Mouse (Mus musculus) limb, embryonic 13.5 days (tissue): Measurements from ENCODE around the gene Synj1. TPM values are rescaled to one million over a fixed set of nuclear protein-coding genes. Genes with fewer than 3 reads are reported as not detected.

Experiments
- ATAC-seq: fragments of 200-750 bp; cut with Nextera tagmentation; 2 replicates; pipeline ENCODE4 v1.8.0; 2017; ENCODE audit warnings: low read depth, moderate number of reproducible peaks, moderate TSS enrichment; ENCODE audit not compliant: low FRiP score
- H3K27ac ChIP-seq: fragments of 300-500 bp; sonication (generic); 2 replicates; pipeline ENCODE4 v1.5.1; 2015; ENCODE audit warnings: inconsistent platforms, mild to moderate bottlenecking, moderate library complexity
- H3K27me3 ChIP-seq: fragments of 300-500 bp; sonication (generic); 2 replicates; pipeline ENCODE4 v1.6.1; 2015; ENCODE audit warnings: mild to moderate bottlenecking, inconsistent platforms
- H3K36me3 ChIP-seq: fragments of 300-500 bp; sonication (generic); 2 replicates; pipeline ENCODE4 v1.6.1; 2015; ENCODE audit warnings: inconsistent platforms, mild to moderate bottlenecking, moderate library complexity
- H3K4me1 ChIP-seq: fragments of 300-500 bp; sonication (generic); 2 replicates; pipeline ENCODE4 v1.6.1; 2015; ENCODE audit warnings: inconsistent platforms
- H3K4me2 ChIP-seq: fragments of 300-500 bp; sonication (generic); replicated peaks from 2 replicates; pipeline ENCODE4 v1.6.1; 2015; ENCODE audit warnings: inconsistent platforms, mild to moderate bottlenecking, moderate library complexity
- H3K4me3 ChIP-seq: fragments of 300-500 bp; sonication (generic); 2 replicates; pipeline ENCODE4 v1.5.1; 2015; ENCODE audit warnings: moderate library complexity, mild to moderate bottlenecking, inconsistent platforms
- H3K9ac ChIP-seq: fragments of 300-500 bp; sonication (generic); 2 replicates; pipeline ENCODE4 v1.6.1; 2015; ENCODE audit warnings: mild to moderate bottlenecking, inconsistent platforms
- H3K9me3 ChIP-seq: fragments of 300-500 bp; sonication (generic); 2 replicates; pipeline ENCODE4 v1.6.1; 2016; ENCODE audit warnings: inconsistent platforms
- WGBS: fragments of 180-500 bp; shearing (Covaris S2); methylation state at CpG from one replicate; pipeline ENCODE4 v1.1.7; 2015; 5-methylcytosine and 5-hydroxymethylcytosine counted together
- polyA plus RNA-seq: library from polyadenylated mRNA; unstranded; fragments of >200 nt; fragmentation: Nextera tagmentation; extraction: Ambion mirVana; gene quantifications from 2 replicates; pipeline ENCODE4 v1.2.1, GENCODE M21; 2015

Synj1 gene
- polyA plus RNA-seq, 1 experiment from 2014 or later: 11.0 TPM

GRCm38 (mm10) chr16:90927446-90927845 lies 83.7 kb downstream of the Synj1 start:
- no peak overlapping the region for H3K4me3 ChIP-seq
- peaks cover 28% of the 10 kb centered on the region for H3K36me3 ChIP-seq
- no peaks in the 10 kb centered on the region for H3K9me3 ChIP-seq
- H3K27me3 ChIP-seq: no peaks in the 10 kb centered on the region
- WGBS: 90% methylated on average over 4 of the region's 4 CpGs
- H3K9ac ChIP-seq: no peak overlapping the region
- H3K4me1 ChIP-seq: no peaks in the 10 kb centered on the region
- no peak overlapping the region for H3K4me2 ChIP-seq
- no peak for ATAC-seq
- no peak overlapping the region for H3K27ac ChIP-seq

- Histone ChIP-seq H3K36me3 (peaks cover 28% of the 10 kb centered on the region), H3K4me2 (no peak overlapping the region), H3K9me3 (no peaks in the 10 kb centered on the region), H3K27ac (no peak overlapping the region), H3K4me3 (no peak overlapping the region), H3K9ac (no peak overlapping the region), H3K4me1 (peaks cover 6% of the 10 kb centered on the region; the same call in 1 of the 2 replicates), H3K27me3 (no peaks in the 10 kb centered on the region)
- ATAC-seq: no peak
- WGBS: 35% methylated on average over 5 of the region's 5 CpGs
Observed at GRCm38 (mm10) chr16:90925461-90925860, 85.6 kb downstream of the Synj1 start.

- H3K27me3 ChIP-seq: no peaks in the 10 kb centered on the region
- WGBS: 87% methylated on average over 13 of the region's 13 CpGs
Observed at GRCm38 (mm10) chr16:90924606-90925370, 86.3 kb downstream of the Synj1 start.

GRCm38 (mm10) chr16:90921471-90922159 lies 89.5 kb downstream of the Synj1 start:
- no peak for ATAC-seq
- H3K4me1 ChIP-seq: peaks cover 6% of the 10 kb centered on the region; the same call in 1 of the 2 replicates
- H3K9ac ChIP-seq: no peak overlapping the region
- H3K27me3 ChIP-seq: no peaks in the 10 kb centered on the region
- H3K4me2 ChIP-seq: no peak overlapping the region
- H3K36me3 ChIP-seq: peaks cover 5% of the 10 kb centered on the region; the same call in 1 of the 2 replicates
- WGBS: 43% methylated on average over 10 of the region's 10 CpGs
- H3K4me3 ChIP-seq: no peak overlapping the region
- no peak overlapping the region for H3K27ac ChIP-seq
- H3K9me3 ChIP-seq: no peaks in the 10 kb centered on the region

More at GRCm38 (mm10) chr16:90924606-90925370, 86.3 kb downstream of the Synj1 start:
- ATAC-seq: no peak
- Histone ChIP-seq H3K36me3 (peaks cover 28% of the 10 kb centered on the region), H3K4me2 (no peak overlapping the region), H3K4me1 (peaks cover 6% of the 10 kb centered on the region; the same call in 1 of the 2 replicates), H3K27ac (no peak overlapping the region), H3K9ac (no peak overlapping the region), H3K4me3 (no peak overlapping the region), H3K9me3 (no peaks in the 10 kb centered on the region)

GRCm38 (mm10) chr16:90917156-90917555 lies 94.0 kb downstream of the Synj1 start:
- Histone ChIP-seq H3K27me3 (no peaks in the 10 kb centered on the region), H3K27ac (no peak overlapping the region), H3K36me3 (no peaks in the 10 kb centered on the region), H3K9ac (no peak overlapping the region), H3K4me1 (peaks cover 6% of the 10 kb centered on the region; the same call in 1 of the 2 replicates), H3K9me3 (no peaks in the 10 kb centered on the region), H3K4me2 (no peak overlapping the region), H3K4me3 (no peak overlapping the region)
- 74% methylated on average over 8 of the region's 8 CpGs for WGBS
- no peak for ATAC-seq

GRCm38 (mm10) chr16:90916040-90916481 lies 95.0 kb downstream of the Synj1 start:
- H3K27me3 ChIP-seq: no peaks in the 10 kb centered on the region
- ATAC-seq: no peak
- H3K27ac ChIP-seq: no peak overlapping the region
- no peak overlapping the region for H3K4me3 ChIP-seq
- peaks cover under 1% of the 10 kb centered on the region; the same call in 1 of the 2 replicates for H3K4me1 ChIP-seq
- WGBS: 48% methylated on average over 12 of the region's 12 CpGs
- no peak overlapping the region for H3K4me2 ChIP-seq
- no peaks in the 10 kb centered on the region for H3K9me3 ChIP-seq
- H3K9ac ChIP-seq: no peak overlapping the region
- H3K36me3 ChIP-seq: no peaks in the 10 kb centered on the region

GRCm38 (mm10) chr16:90911766-90912165 lies 99.3 kb downstream of the Synj1 start:
- no peak overlapping the region for H3K27ac ChIP-seq
- no peaks in the 10 kb centered on the region for H3K4me1 ChIP-seq
- no peak overlapping the region for H3K4me2 ChIP-seq
- H3K4me3 ChIP-seq: no peak overlapping the region
- no peaks in the 10 kb centered on the region for H3K9me3 ChIP-seq
- no peaks in the 10 kb centered on the region for H3K27me3 ChIP-seq
- H3K9ac ChIP-seq: no peak overlapping the region
- no peak for ATAC-seq
- H3K36me3 ChIP-seq: no peaks in the 10 kb centered on the region
- 88% methylated on average over 13 of the region's 13 CpGs for WGBS

GRCm38 (mm10) chr16:90910855-90911533 lies 100.1 kb downstream of the Synj1 start:
- Histone ChIP-seq H3K9ac (no peak overlapping the region), H3K27ac (no peak overlapping the region), H3K4me1 (no peaks in the 10 kb centered on the region), H3K36me3 (no peaks in the 10 kb centered on the region), H3K9me3 (no peaks in the 10 kb centered on the region), H3K4me3 (no peak overlapping the region), H3K4me2 (no peak overlapping the region), H3K27me3 (no peaks in the 10 kb centered on the region)
- ATAC-seq: no peak
- 83% methylated on average over 17 of the region's 17 CpGs for WGBS

GRCm38 (mm10) chr16:90907250-90907649 lies 103.9 kb downstream of the Synj1 start:
- no peak overlapping the region for H3K9ac ChIP-seq
- H3K27ac ChIP-seq: no peak overlapping the region
- H3K36me3 ChIP-seq: no peaks in the 10 kb centered on the region
- H3K27me3 ChIP-seq: no peaks in the 10 kb centered on the region
- 65% methylated on average over 7 of the region's 7 CpGs for WGBS
- no peak for ATAC-seq
- H3K9me3 ChIP-seq: no peaks in the 10 kb centered on the region
- H3K4me1 ChIP-seq: no peaks in the 10 kb centered on the region
- no peak overlapping the region for H3K4me2 ChIP-seq
- H3K4me3 ChIP-seq: no peak overlapping the region

GRCm38 (mm10) chr16:90903300-90903699 lies 107.8 kb downstream of the Synj1 start:
- no peak overlapping the region for H3K9ac ChIP-seq
- H3K9me3 ChIP-seq: no peaks in the 10 kb centered on the region
- no peaks in the 10 kb centered on the region for H3K4me1 ChIP-seq
- H3K4me3 ChIP-seq: no peak overlapping the region
- no peaks in the 10 kb centered on the region for H3K27me3 ChIP-seq
- no peak overlapping the region for H3K4me2 ChIP-seq
- no peak overlapping the region for H3K27ac ChIP-seq
- no peaks in the 10 kb centered on the region for H3K36me3 ChIP-seq
- no peak for ATAC-seq
- WGBS: 43% methylated on average over 5 of the region's 5 CpGs

GRCm38 (mm10) chr16:90901364-90901763 lies 109.7 kb downstream of the Synj1 start:
- Histone ChIP-seq H3K9ac (no peak overlapping the region), H3K36me3 (no peaks in the 10 kb centered on the region), H3K4me3 (no peak overlapping the region), H3K27ac (no peak overlapping the region), H3K9me3 (no peaks in the 10 kb centered on the region), H3K4me1 (no peaks in the 10 kb centered on the region), H3K27me3 (no peaks in the 10 kb centered on the region), H3K4me2 (no peak overlapping the region)
- WGBS: 74% methylated on average over 3 of the region's 4 CpGs
- no peak for ATAC-seq

GRCm38 (mm10) chr16:90899498-90899897 lies 111.6 kb downstream of the Synj1 start:
- Histone ChIP-seq H3K4me1 (no peaks in the 10 kb centered on the region), H3K4me3 (no peak overlapping the region), H3K9me3 (no peaks in the 10 kb centered on the region), H3K9ac (no peak overlapping the region), H3K36me3 (no peaks in the 10 kb centered on the region), H3K4me2 (no peak overlapping the region), H3K27ac (no peak overlapping the region), H3K27me3 (no peaks in the 10 kb centered on the region)
- 79% methylated on average over 12 of the region's 12 CpGs for WGBS
- no peak for ATAC-seq
